Mouse (Mus musculus): ENCODE results near the gene 4930486L24Rik. TPM values are rescaled to one million over a fixed set of nuclear protein-coding genes. Genes with fewer than 3 reads are reported as not detected.

4930486L24Rik gene
- polyA plus RNA-seq, 1 experiment from 2014 or later = 0.17 TPM

- Histone ChIP-seq H3K4me3 (replicated peaks) (no peak overlapping the region), H3K9ac (no peak overlapping the region), H3K27ac (no peak overlapping the region), H3K36me3 (no peaks in the 10 kb centered on the region), H3K4me1 (no peaks in the 10 kb centered on the region), H3K4me2 (no peak overlapping the region), H3K27me3 (no peaks in the 10 kb centered on the region; the same call in 1 of the 2 replicates), H3K9me3 (replicated peaks) (no peaks in the 10 kb centered on the region)
- ATAC-seq (replicated peaks; ENCODE audit: low FRiP score) = no peak
- 74% methylated on average over 3 of the region's 3 CpGs for WGBS
Observed at GRCm38 (mm10) chr13:60820486-60821175, 43.6 kb downstream of the 4930486L24Rik start.

GRCm38 (mm10) chr13:60819469-60819868 lies 44.8 kb downstream of the 4930486L24Rik start:
- Histone ChIP-seq H3K27me3 (no peaks in the 10 kb centered on the region; the same call in 1 of the 2 replicates), H3K4me2 (no peak overlapping the region), H3K4me1 (no peaks in the 10 kb centered on the region), H3K9me3 (replicated peaks) (no peaks in the 10 kb centered on the region), H3K27ac (no peak overlapping the region), H3K4me3 (replicated peaks) (no peak overlapping the region), H3K36me3 (no peaks in the 10 kb centered on the region), H3K9ac (no peak overlapping the region)
- no peak for ATAC-seq (replicated peaks; ENCODE audit: low FRiP score)
- WGBS = 9% methylated on average over 7 of the region's 7 CpGs

- Histone ChIP-seq H3K27me3 (no peaks in the 10 kb centered on the region), H3K9ac (no peak overlapping the region), H3K9me3 (replicated peaks) (no peaks in the 10 kb centered on the region), H3K4me1 (no peaks in the 10 kb centered on the region), H3K4me2 (no peak overlapping the region), H3K36me3 (no peaks in the 10 kb centered on the region), H3K4me3 (replicated peaks) (no peak overlapping the region), H3K27ac (no peak overlapping the region)
- no peak for ATAC-seq (replicated peaks; ENCODE audit: low FRiP score)
- 50% methylated on average over 1 of the region's 1 CpGs for WGBS
Observed at GRCm38 (mm10) chr13:60813722-60814121, 50.6 kb downstream of the 4930486L24Rik start.

- 86% methylated on average over 6 of the region's 6 CpGs for WGBS
- Histone ChIP-seq H3K4me1 (no peaks in the 10 kb centered on the region), H3K36me3 (no peaks in the 10 kb centered on the region), H3K9me3 (replicated peaks) (no peaks in the 10 kb centered on the region), H3K9ac (no peak overlapping the region), H3K27me3 (no peaks in the 10 kb centered on the region), H3K4me2 (no peak overlapping the region), H3K4me3 (replicated peaks) (no peak overlapping the region), H3K27ac (no peak overlapping the region)
- no peak for ATAC-seq (replicated peaks; ENCODE audit: low FRiP score)
Observed at GRCm38 (mm10) chr13:60812768-60813167, 51.5 kb downstream of the 4930486L24Rik start.

GRCm38 (mm10) chr13:60809690-60810089 lies 54.6 kb downstream of the 4930486L24Rik start:
- Histone ChIP-seq H3K9ac (no peak overlapping the region), H3K36me3 (no peaks in the 10 kb centered on the region), H3K4me1 (no peaks in the 10 kb centered on the region), H3K4me3 (replicated peaks) (no peak overlapping the region), H3K27me3 (no peaks in the 10 kb centered on the region), H3K27ac (no peak overlapping the region), H3K9me3 (replicated peaks) (no peaks in the 10 kb centered on the region), H3K4me2 (no peak overlapping the region)
- WGBS = 72% methylated on average over 2 of the region's 2 CpGs
- no peak for ATAC-seq (replicated peaks; ENCODE audit: low FRiP score)

GRCm38 (mm10) chr13:60802749-60803148 lies 61.5 kb downstream of the 4930486L24Rik start, which contains the start of gene Ctsll3:
Gene Ctsll3, minus strand, starts transcription at chr13:60802849.
- Histone ChIP-seq H3K9ac (no peak within 1 kb of the TSS), H3K9me3 (replicated peaks) (no peaks in the 10 kb centered on the region), H3K4me2 (no peak within 1 kb of the TSS), H3K36me3 (no peaks in the 10 kb centered on the region), H3K4me3 (replicated peaks) (no peak within 1 kb of the TSS), H3K27me3 (no peaks in the 10 kb centered on the region), H3K4me1 (no peaks in the 10 kb centered on the region), H3K27ac (no peak within 1 kb of the TSS)
- 78% methylated on average over 1 of the region's 1 CpGs for WGBS
- ATAC-seq (replicated peaks; ENCODE audit: low FRiP score) = no peak

Other genes starting within 250 kb of the 4930486L24Rik start
- gene BC051665, start 78.1 kb downstream of the 4930486L24Rik start, polyA plus RNA-seq (2015; fragmentation: Nextera tagmentation; extraction: Ambion mirVana) = not detected in 2 replicates
- not detected in 2 replicates for gene Ctsll3, start 61.6 kb downstream of the 4930486L24Rik start, polyA plus RNA-seq (2015; fragmentation: Nextera tagmentation; extraction: Ambion mirVana)
- 0.35 and 0.50 TPM in 2 replicates for gene Gm49392, start 32.4 kb upstream of the 4930486L24Rik start, polyA plus RNA-seq (2015; fragmentation: Nextera tagmentation; extraction: Ambion mirVana)
- 3.9 and 4.1 TPM in 2 replicates for gene Ctla2b, start 33.0 kb upstream of the 4930486L24Rik start, polyA plus RNA-seq (2015; fragmentation: Nextera tagmentation; extraction: Ambion mirVana)
- not detected in 2 replicates for gene Tpbpb, start 40.4 kb upstream of the 4930486L24Rik start, polyA plus RNA-seq (2015; fragmentation: Nextera tagmentation; extraction: Ambion mirVana)
- gene Gm49393, start 71.1 kb upstream of the 4930486L24Rik start, polyA plus RNA-seq (2015; fragmentation: Nextera tagmentation; extraction: Ambion mirVana) = 0.87 TPM in 1 of 2 replicates, not detected in the other
- 1.4 and 1.5 TPM in 2 replicates for gene Gm49391, start 72.1 kb upstream of the 4930486L24Rik start, polyA plus RNA-seq (2015; fragmentation: Nextera tagmentation; extraction: Ambion mirVana)
- 30.6 and 33.5 TPM in 2 replicates for gene Ctla2a, start 72.2 kb upstream of the 4930486L24Rik start, polyA plus RNA-seq (2015; fragmentation: Nextera tagmentation; extraction: Ambion mirVana)
- not detected in 2 replicates for gene Tpbpa, start 77.5 kb upstream of the 4930486L24Rik start, polyA plus RNA-seq (2015; fragmentation: Nextera tagmentation; extraction: Ambion mirVana)
- not detected in 2 replicates for gene Ctsj, start 141.5 kb upstream of the 4930486L24Rik start, polyA plus RNA-seq (2015; fragmentation: Nextera tagmentation; extraction: Ambion mirVana)
- gene Ctsq, start 176.2 kb upstream of the 4930486L24Rik start, polyA plus RNA-seq (2015; fragmentation: Nextera tagmentation; extraction: Ambion mirVana) = not detected in 2 replicates